Mouse (Mus musculus) spleen, adult 2 months (tissue): ENCODE data around the gene 2900026A02Rik. TPM values are rescaled to one million over a fixed set of nuclear protein-coding genes. Genes with fewer than 3 reads are reported as not detected.

Source experiments
- DNase-seq, 2 experiments: peaks; one replicate each; pipeline versions ENCODE4 v3.0.0 to v3.0.0-alpha.2; 2012 to 2021; ENCODE audit warnings: low spot score in 2 of 2, low read depth in 1 of 2
- H3K27ac ChIP-seq: fragments of 200-500 bp; 2 replicates; pipeline ENCODE4 v1.5.1; 2012; ENCODE audit warnings: low read length, inconsistent platforms; ENCODE audit not compliant: insufficient read depth
- H3K27me3 ChIP-seq: fragments of 200-500 bp; 2 replicates; pipeline ENCODE4 v1.6.1; 2012; ENCODE audit warnings: mild to moderate bottlenecking, moderate library complexity, low read length, inconsistent platforms; ENCODE audit not compliant: control insufficient read depth, insufficient read depth
- H3K36me3 ChIP-seq: fragments of 200-500 bp; 2 replicates; pipeline ENCODE4 v1.6.1; 2012; ENCODE audit warnings: mild to moderate bottlenecking, low read length, inconsistent platforms; ENCODE audit not compliant: control insufficient read depth, insufficient read depth
- H3K4me1 ChIP-seq: fragments of 200-500 bp; 2 replicates; pipeline ENCODE4 v1.6.1; 2011; ENCODE audit warnings: inconsistent platforms; ENCODE audit not compliant: control insufficient read depth, insufficient read depth, insufficient read length
- H3K4me3 ChIP-seq: fragments of 200-500 bp; 2 replicates; pipeline ENCODE4 v1.5.1; 2011; ENCODE audit warnings: mild to moderate bottlenecking, inconsistent platforms; ENCODE audit not compliant: insufficient read depth, insufficient read length; ENCODE audit errors: extremely low read depth
- CTCF ChIP-seq: fragments of 200-500 bp; IDR thresholded peaks from 2 replicates; pipeline ENCODE4 v1.5.1; 2011; ENCODE audit warnings: mild to moderate bottlenecking, inconsistent platforms; ENCODE audit not compliant: insufficient read depth, insufficient read length, insufficient replicate concordance; ENCODE audit errors: extremely low read depth
- POLR2A ChIP-seq: fragments of 200-500 bp; IDR thresholded peaks from 2 replicates; pipeline ENCODE4 v1.6.1; 2011; ENCODE audit warnings: low read depth, low read length, inconsistent platforms
- WGBS: fragments of 180-500 bp; shearing (Covaris S2); methylation state at CpG from one replicate; pipeline ENCODE4 v1.1.7; 2018; 5-methylcytosine and 5-hydroxymethylcytosine counted together
- polyA plus RNA-seq: library from polyadenylated mRNA; depleted of rRNA; stranded (reverse); fragments of >200 nt; gene quantifications from 2 replicates; pipeline ENCODE4 v1.2.3, GENCODE M21; 2012

Gene 2900026A02Rik
- polyA plus RNA-seq, 1 experiment = 5.1 TPM

GRCm38 (mm10) chr5:113105035-113105434 lies 116.0 kb downstream of the 2900026A02Rik start:
- no peak overlapping the region for H3K4me3 ChIP-seq
- no peak overlapping the region for H3K27ac ChIP-seq
- 89% methylated on average over 9 of the region's 9 CpGs for WGBS
- DNase-seq = no peak
- no peaks in the 10 kb centered on the region for H3K4me1 ChIP-seq
- no peaks in the 10 kb centered on the region for H3K36me3 ChIP-seq
- H3K27me3 ChIP-seq = no peaks in the 10 kb centered on the region
- TF ChIP-seq POLR2A (no peak), CTCF (no peak)

GRCm38 (mm10) chr5:113102455-113102854 lies 118.6 kb downstream of the 2900026A02Rik start:
- Histone ChIP-seq H3K4me1 (no peaks in the 10 kb centered on the region), H3K27me3 (no peaks in the 10 kb centered on the region), H3K36me3 (no peaks in the 10 kb centered on the region), H3K4me3 (no peak overlapping the region), H3K27ac (no peak overlapping the region)
- DNase-seq = no peak
- 94% methylated on average over 7 of the region's 7 CpGs for WGBS
- TF ChIP-seq CTCF (no peak), POLR2A (no peak)

GRCm38 (mm10) chr5:113101457-113101856 lies 119.6 kb downstream of the 2900026A02Rik start:
- Histone ChIP-seq H3K4me3 (no peak overlapping the region), H3K4me1 (no peaks in the 10 kb centered on the region), H3K27ac (no peak overlapping the region), H3K27me3 (no peaks in the 10 kb centered on the region), H3K36me3 (no peaks in the 10 kb centered on the region)
- TF ChIP-seq POLR2A (no peak), CTCF (no peak)
- WGBS = 87% methylated on average over 10 of the region's 10 CpGs
- DNase-seq = no peak

GRCm38 (mm10) chr5:113100422-113100821 lies 120.6 kb downstream of the 2900026A02Rik start:
- no peak overlapping the region for H3K4me3 ChIP-seq
- TF ChIP-seq POLR2A = no peak
- TF ChIP-seq CTCF = no peak
- no peak for DNase-seq
- H3K36me3 ChIP-seq = no peaks in the 10 kb centered on the region
- no peaks in the 10 kb centered on the region for H3K27me3 ChIP-seq
- 90% methylated on average over 11 of the region's 11 CpGs for WGBS
- no peaks in the 10 kb centered on the region for H3K4me1 ChIP-seq
- H3K27ac ChIP-seq = no peak overlapping the region

GRCm38 (mm10) chr5:113099546-113099945 lies 121.5 kb downstream of the 2900026A02Rik start:
- peak; percentile 29 to 77 for DNase-seq
- H3K4me3 ChIP-seq = no peak overlapping the region
- H3K27ac ChIP-seq = no peak overlapping the region
- peak; percentile 100 for TF ChIP-seq CTCF
- no peak for TF ChIP-seq POLR2A
- H3K36me3 ChIP-seq = no peaks in the 10 kb centered on the region
- H3K4me1 ChIP-seq = no peaks in the 10 kb centered on the region
- no peaks in the 10 kb centered on the region for H3K27me3 ChIP-seq
- WGBS = 56% methylated on average over 1 of the region's 1 CpGs

- WGBS = 97% methylated on average over 17 of the region's 17 CpGs
- H3K4me3 ChIP-seq = no peak overlapping the region
- DNase-seq = no peak
- no peaks in the 10 kb centered on the region for H3K36me3 ChIP-seq
- H3K27me3 ChIP-seq = no peaks in the 10 kb centered on the region
- TF ChIP-seq POLR2A (no peak), CTCF (no peak)
- H3K27ac ChIP-seq = no peak overlapping the region
- no peaks in the 10 kb centered on the region for H3K4me1 ChIP-seq
Measured at GRCm38 (mm10) chr5:113097551-113097950, 123.5 kb downstream of the 2900026A02Rik start.

GRCm38 (mm10) chr5:113095456-113095855 lies 125.6 kb downstream of the 2900026A02Rik start:
- Histone ChIP-seq H3K27me3 (no peaks in the 10 kb centered on the region), H3K4me3 (no peak overlapping the region), H3K36me3 (no peaks in the 10 kb centered on the region), H3K27ac (no peak overlapping the region), H3K4me1 (no peaks in the 10 kb centered on the region)
- no peak for TF ChIP-seq POLR2A
- TF ChIP-seq CTCF = no peak
- 94% methylated on average over 18 of the region's 18 CpGs for WGBS
- DNase-seq = no peak

GRCm38 (mm10) chr5:113092406-113092805 lies 128.6 kb downstream of the 2900026A02Rik start:
- no peak for DNase-seq
- Histone ChIP-seq H3K36me3 (no peaks in the 10 kb centered on the region), H3K27ac (no peak overlapping the region), H3K27me3 (no peaks in the 10 kb centered on the region), H3K4me3 (no peak overlapping the region), H3K4me1 (no peaks in the 10 kb centered on the region)
- TF ChIP-seq CTCF (no peak), POLR2A (no peak)
- 85% methylated on average over 7 of the region's 7 CpGs for whole genome bisulfite sequencing
